Mouse (Mus musculus) forebrain, postnatal 0 days (tissue): Measurements from ENCODE around the gene Baiap3. TPM values are rescaled to one million over a fixed set of nuclear protein-coding genes. Genes with fewer than 3 reads are reported as not detected.
"Not testable (repeated sequence)": the region's sequence is repeated elsewhere in the genome, so short reads cannot be mapped to it uniquely, and the experiment has no call there.

Experiments
- ATAC-seq: fragments of 200-750 bp; cut with Nextera tagmentation; 2 replicates; pipeline ENCODE4 v1.8.0; 2017; ENCODE audit warnings: mild to moderate bottlenecking, moderate library complexity
- DNase-seq: peaks from one replicate; pipeline ENCODE4 v3.0.0-alpha.2; 2015
- H3K27ac ChIP-seq: fragments of 300-500 bp; sonication (generic); 2 replicates; pipeline ENCODE4 v1.5.1; 2014; ENCODE audit warnings: low read depth, mild to moderate bottlenecking, antibody characterized with exemption, low read length, moderate library complexity, mixed read lengths
- H3K27me3 ChIP-seq: fragments of 300-500 bp; sonication (generic); 2 replicates; pipeline ENCODE4 v1.6.1; 2014; ENCODE audit warnings: mild to moderate bottlenecking, low read length, mixed read lengths; ENCODE audit not compliant: insufficient read depth
- H3K36me3 ChIP-seq: fragments of 300-500 bp; sonication (generic); 2 replicates; pipeline ENCODE4 v1.6.1; 2014; ENCODE audit warnings: mild to moderate bottlenecking, moderate library complexity; ENCODE audit not compliant: insufficient read depth
- H3K4me1 ChIP-seq: fragments of 300-500 bp; sonication (generic); 2 replicates; pipeline ENCODE4 v1.6.1; 2014; ENCODE audit warnings: antibody characterized with exemption; ENCODE audit not compliant: insufficient read depth
- H3K4me2 ChIP-seq: fragments of 300-500 bp; sonication (generic); 2 replicates; pipeline ENCODE4 v1.6.1; 2014; ENCODE audit warnings: low read depth, mild to moderate bottlenecking, moderate library complexity
- H3K4me3 ChIP-seq: fragments of 300-500 bp; sonication (generic); 2 replicates; pipeline ENCODE4 v1.5.1; 2014; ENCODE audit warnings: low read depth, low read length, mixed read lengths
- H3K9ac ChIP-seq: fragments of 300-500 bp; sonication (generic); 2 replicates; pipeline ENCODE4 v1.6.1; 2014; ENCODE audit warnings: mild to moderate bottlenecking
- H3K9me3 ChIP-seq: fragments of 300-500 bp; sonication (generic); 2 replicates; pipeline ENCODE4 v1.6.1; 2016; ENCODE audit warnings: low read length
- CTCF ChIP-seq: sonication (generic); IDR thresholded peaks from 2 replicates; pipeline ENCODE4 v1.5.1; 2016; ENCODE audit warnings: antibody characterized with exemption, control low read depth, low read depth
- WGBS: fragments of 180-500 bp; shearing (Covaris S2); extraction: QIAGEN DNeasy Blood & Tissue Kit; methylation state at CpG from one replicate; pipeline ENCODE4 v1.1.7; 2014; 5-methylcytosine and 5-hydroxymethylcytosine counted together
- polyA plus RNA-seq: library from polyadenylated mRNA; unstranded; fragments of >200 nt; fragmentation: Nextera tagmentation; extraction: Ambion mirVana; gene quantifications from 2 replicates; pipeline ENCODE4 v1.2.1, GENCODE M21; 2015
- total RNA-seq: library from RNA; depleted of rRNA; stranded (reverse); fragments of >200 nt; gene quantifications from 2 replicates; pipeline ENCODE4 v1.2.3, GENCODE M21; 2014

Gene Baiap3
- total and polyA plus RNA-seq, 2 experiments from 2014 or later, result 16.2 to 70.8 TPM

GRCm38 (mm10) chr17:25248033-25248750 is 8.0 kb downstream of the Baiap3 start:
- H3K4me3 ChIP-seq, result no peak overlapping the region
- H3K27me3 ChIP-seq, result no peaks in the 10 kb centered on the region
- no peak overlapping the region for H3K27ac ChIP-seq
- H3K36me3 ChIP-seq, result peaks cover 25% of the 10 kb centered on the region
- no peak overlapping the region for H3K9ac ChIP-seq
- 81% methylated on average over 18 of the region's 18 CpGs for WGBS
- no peak for ATAC-seq
- no peak for TF ChIP-seq CTCF
- DNase-seq, result no peak
- H3K9me3 ChIP-seq, result no peaks in the 10 kb centered on the region
- H3K4me2 ChIP-seq, result no peak overlapping the region
- 0 out of 2 replicates have a peak, but pooled peaks cover 6% of the 10 kb centered on the region for H3K4me1 ChIP-seq

- no peak for ATAC-seq
- H3K27me3 ChIP-seq, result no peaks in the 10 kb centered on the region
- no peaks in the 10 kb centered on the region for H3K9me3 ChIP-seq
- H3K4me2 ChIP-seq, result no peak overlapping the region
- H3K4me1 ChIP-seq, result peaks cover 8% of the 10 kb centered on the region
- no peak overlapping the region for H3K9ac ChIP-seq
- TF ChIP-seq CTCF, result no peak
- peaks cover 36% of the 10 kb centered on the region for H3K36me3 ChIP-seq
- no peak overlapping the region for H3K27ac ChIP-seq
- no peak for DNase-seq
- no peak overlapping the region for H3K4me3 ChIP-seq
- WGBS, result 85% methylated on average over 16 of the region's 16 CpGs
Measured at GRCm38 (mm10) chr17:25244239-25244638, 11.9 kb downstream of the Baiap3 start.

GRCm38 (mm10) chr17:25243131-25243780 is 12.9 kb downstream of the Baiap3 start:
- H3K9me3 ChIP-seq, result no peaks in the 10 kb centered on the region
- DNase-seq (no peak), ATAC-seq (no peak)
- H3K4me2 ChIP-seq, result no peak overlapping the region
- H3K4me1 ChIP-seq, result peaks cover 11% of the 10 kb centered on the region
- H3K4me3 ChIP-seq, result no peak overlapping the region
- H3K9ac ChIP-seq, result no peak overlapping the region
- H3K27ac ChIP-seq, result no peak overlapping the region
- no peaks in the 10 kb centered on the region for H3K27me3 ChIP-seq
- 88% methylated on average over 11 of the region's 11 CpGs for WGBS
- peak; percentile 22 for TF ChIP-seq CTCF
- peaks cover 36% of the 10 kb centered on the region for H3K36me3 ChIP-seq

GRCm38 (mm10) chr17:25239695-25240636 is 16.2 kb downstream of the Baiap3 start, which contains the start of the genes Gnptg and Tsr3:
Gene Gnptg (minus strand): TSS chr17:25240124.
Gene Tsr3 (plus strand): TSS chr17:25240170.
- DNase-seq, result peak; percentile 92
- peak within 1 kb of the TSS; percentile 76 for H3K27ac ChIP-seq
- peak within 1 kb of the TSS; percentile 92 for H3K4me2 ChIP-seq
- H3K9ac ChIP-seq, result peak within 1 kb of the TSS; percentile 70
- peak; percentile 94 for ATAC-seq
- WGBS, result 1% methylated on average over 80 of the region's 80 CpGs
- H3K27me3 ChIP-seq, result no peaks in the 10 kb centered on the region
- peak within 1 kb of the TSS; percentile 82 for H3K4me3 ChIP-seq
- peaks cover 11% of the 10 kb centered on the region for H3K4me1 ChIP-seq
- H3K36me3 ChIP-seq, result peaks cover 44% of the 10 kb centered on the region
- no peak for TF ChIP-seq CTCF
- H3K9me3 ChIP-seq, result no peaks in the 10 kb centered on the region

- no peaks in the 10 kb centered on the region for H3K9me3 ChIP-seq
- H3K4me3 ChIP-seq, result no peak overlapping the region
- H3K9ac ChIP-seq, result no peak overlapping the region
- H3K4me2 ChIP-seq, result no peak overlapping the region
- DNase-seq (no peak), ATAC-seq (no peak)
- peaks cover 32% of the 10 kb centered on the region for H3K36me3 ChIP-seq
- no peak for TF ChIP-seq CTCF
- no peak overlapping the region for H3K27ac ChIP-seq
- H3K4me1 ChIP-seq, result peaks cover 7% of the 10 kb centered on the region
- H3K27me3 ChIP-seq, result no peaks in the 10 kb centered on the region
- 85% methylated on average over 9 of the region's 9 CpGs for WGBS
Measured at GRCm38 (mm10) chr17:25235635-25236034, 20.5 kb downstream of the Baiap3 start.

GRCm38 (mm10) chr17:25231621-25232020 is 24.5 kb downstream of the Baiap3 start:
- DNase-seq, H3K27ac ChIP-seq, H3K27me3 ChIP-seq, H3K4me3 ChIP-seq, H3K4me1 ChIP-seq, H3K4me2 ChIP-seq, H3K9ac ChIP-seq, H3K9me3 ChIP-seq: not testable (repeated sequence)
- WGBS, result 96% methylated on average over 6 of the region's 11 CpGs
- peaks cover 55% of the 10 kb centered on the region for H3K36me3 ChIP-seq
- peak; percentile 28; the same call in 1 of the 2 replicates for ATAC-seq
